Mouse (Mus musculus): ENCODE results near the gene Fam83e.

GRCm38 (mm10) chr7:45716952-45717917, 3.8 kb upstream of the Fam83e start:
- TF ChIP-seq CTCF (IDR thresholded peaks at IDR 0.05; ENCODE audit: low read depth) (no peak), EP300 (optimal IDR thresholded peaks at IDR 0.05) (peak; percentile 36)

Measured in stomach, postnatal 0 days (tissue).